Mouse (Mus musculus): ENCODE results near the gene Uba52.

Uba52 gene

GRCm38 (mm10) chr8:70510228-70510915 lies at the start of gene Uba52:
Gene Uba52 (minus strand): TSS chr8:70510801.
- DNase-seq (ENCODE audit: low spot score in 2 of 2) = peak; percentile 96 to 97

GRCm38 (mm10) chr8:70560096-70560495 lies 49.5 kb upstream of the Uba52 start:
- peak in 1 of 2 experiments; percentile 48 for DNase-seq (ENCODE audit: low spot score in 2 of 2)

GRCm38 (mm10) chr8:70558983-70559382 lies 48.4 kb upstream of the Uba52 start:
- DNase-seq (ENCODE audit: low spot score in 2 of 2) = no peak

- DNase-seq (ENCODE audit: low spot score in 2 of 2) = no peak
Measured at GRCm38 (mm10) chr8:70558334-70558733, 47.7 kb upstream of the Uba52 start.

GRCm38 (mm10) chr8:70555079-70555747 lies 44.6 kb upstream of the Uba52 start:
- no peak for DNase-seq (ENCODE audit: low spot score in 2 of 2)

GRCm38 (mm10) chr8:70553740-70554139 lies 43.1 kb upstream of the Uba52 start:
- peak in 1 of 2 experiments; percentile 64 for DNase-seq (ENCODE audit: low spot score in 2 of 2)

GRCm38 (mm10) chr8:70552836-70553235 lies 42.2 kb upstream of the Uba52 start:
- DNase-seq (ENCODE audit: low spot score in 2 of 2) = no peak

- no peak for DNase-seq (ENCODE audit: low spot score in 2 of 2)
Measured at GRCm38 (mm10) chr8:70551558-70552161, 41.1 kb upstream of the Uba52 start.

GRCm38 (mm10) chr8:70549412-70550184 lies 39.0 kb upstream of the Uba52 start:
- no peak for DNase-seq (ENCODE audit: low spot score in 2 of 2)

- DNase-seq (ENCODE audit: low spot score in 2 of 2) = no peak
Measured at GRCm38 (mm10) chr8:70547762-70548161, 37.2 kb upstream of the Uba52 start.

- no peak for DNase-seq (ENCODE audit: low spot score in 2 of 2)
Measured at GRCm38 (mm10) chr8:70546412-70546811, 35.8 kb upstream of the Uba52 start.

GRCm38 (mm10) chr8:70544200-70544687 lies 33.6 kb upstream of the Uba52 start:
- DNase-seq (ENCODE audit: low spot score in 2 of 2) = peak; percentile 64 to 81

- DNase-seq (ENCODE audit: low spot score in 2 of 2) = no peak
Measured at GRCm38 (mm10) chr8:70541081-70541480, 30.5 kb upstream of the Uba52 start.

- no peak for DNase-seq (ENCODE audit: low spot score in 2 of 2)
Measured at GRCm38 (mm10) chr8:70540507-70541071, 30.0 kb upstream of the Uba52 start.

- DNase-seq (ENCODE audit: low spot score in 2 of 2) = no peak
Measured at GRCm38 (mm10) chr8:70540013-70540506, 29.5 kb upstream of the Uba52 start.

- peak; percentile 99 to 100 for DNase-seq (ENCODE audit: low spot score in 2 of 2)
Measured at GRCm38 (mm10) chr8:70539077-70539813, 28.6 kb upstream of the Uba52 start, which contains the start of gene Ell. Gene Ell (plus strand): TSS chr8:70539457.

- DNase-seq (ENCODE audit: low spot score in 2 of 2) = peak; percentile 99 to 100
Measured at GRCm38 (mm10) chr8:70538633-70539076, 28.1 kb upstream of the Uba52 start.

- peak; percentile 67 to 74 for DNase-seq (ENCODE audit: low spot score in 2 of 2)
Measured at GRCm38 (mm10) chr8:70538024-70538579, 27.5 kb upstream of the Uba52 start.

- no peak for DNase-seq (ENCODE audit: low spot score in 2 of 2)
Measured at GRCm38 (mm10) chr8:70535701-70536100, 25.1 kb upstream of the Uba52 start.

- DNase-seq (ENCODE audit: low spot score in 2 of 2) = no peak
Measured at GRCm38 (mm10) chr8:70535221-70535620, 24.6 kb upstream of the Uba52 start.
